Mouse (Mus musculus) stomach, postnatal 0 days (tissue): Measurements from ENCODE around the gene Tgfb2.

Source experiments
- CTCF ChIP-seq: IDR thresholded peaks from 2 replicates; pipeline ENCODE4 v1.5.1; 2016; ENCODE audit warnings: antibody characterized with exemption, low read depth, mild to moderate bottlenecking, moderate library complexity
- EP300 ChIP-seq: optimal IDR thresholded peaks from 2 replicates; pipeline ENCODE3; 2016; ENCODE audit warnings: antibody characterized with exemption

DNA sequence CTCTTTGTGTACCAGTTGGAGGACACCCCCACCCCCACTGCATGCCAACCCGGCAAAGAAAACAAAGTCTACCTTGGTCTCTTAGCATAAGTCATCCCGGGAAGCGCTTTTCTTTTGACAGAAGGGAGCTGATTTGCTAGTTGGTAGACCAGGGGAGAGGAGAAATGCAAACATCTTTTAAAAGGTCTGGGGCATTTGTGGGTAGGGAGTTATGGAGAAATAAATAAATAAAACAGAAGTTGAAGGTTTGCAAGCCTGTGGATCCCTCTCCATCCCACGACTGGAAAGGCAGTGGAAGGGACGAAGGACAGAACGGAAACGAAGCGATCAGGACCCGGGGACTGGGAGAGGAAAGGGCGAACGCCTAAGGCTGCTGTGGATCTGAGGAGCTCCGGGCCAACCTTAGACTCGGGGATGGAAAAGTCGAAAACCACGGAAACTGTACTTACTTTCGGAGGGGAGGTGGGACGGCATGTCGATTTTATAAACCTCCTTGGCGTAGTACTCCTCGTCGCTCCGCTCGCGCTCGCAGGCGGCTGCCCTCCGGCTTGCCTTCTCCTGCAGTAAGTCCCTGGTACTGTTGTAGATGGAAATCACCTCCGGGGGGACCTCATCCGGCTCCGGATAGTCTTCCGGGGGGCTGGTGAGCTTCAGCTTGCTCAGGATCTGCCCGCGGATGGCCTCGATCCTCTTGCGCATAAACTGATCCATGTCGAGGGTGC lies 1.6 kb downstream of the Tgfb2 start:
- TF ChIP-seq CTCF (no peak; the same call in 1 of the 2 replicates), EP300 (no peak)
